Mouse (Mus musculus) lung, postnatal 25 days (tissue): ENCODE measurements around the gene Bhlhe41.

ENCODE experiments used
- DNase-seq: peaks from one replicate; pipeline ENCODE4 v3.0.0; 2022; ENCODE audit warnings: low spot score

Bhlhe41 gene

DNA sequence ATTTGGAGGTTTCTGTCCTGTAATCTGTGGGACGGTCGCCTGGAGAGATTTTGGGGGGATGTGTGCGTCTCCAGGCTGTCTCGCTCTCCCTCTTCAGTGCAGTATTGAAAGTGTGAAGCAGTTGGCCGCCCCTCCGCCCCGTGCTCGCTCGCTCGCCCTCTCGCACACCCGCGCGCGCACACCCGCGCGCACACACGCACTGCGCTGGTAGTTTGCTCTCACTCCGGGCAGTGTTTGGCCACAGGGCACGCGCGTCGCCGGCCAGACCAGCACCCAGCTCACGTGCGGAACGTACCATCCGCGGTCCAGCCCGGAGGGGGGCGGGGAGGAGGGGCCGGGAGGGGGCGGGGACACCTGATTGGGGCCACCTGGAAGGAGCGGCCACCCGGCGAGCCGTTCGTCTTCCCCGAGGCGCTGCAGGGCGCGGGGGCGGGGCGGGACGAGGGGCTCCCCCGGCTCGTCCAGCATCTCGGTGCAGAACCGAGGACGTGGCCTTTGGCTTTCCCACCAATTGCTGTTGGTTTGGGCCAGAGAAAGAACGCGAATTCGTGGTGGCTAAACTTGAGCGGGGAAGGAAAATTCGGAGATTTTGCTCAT lies at the start of gene Bhlhe41:
Bhlhe41 (minus strand) TSS at position 270 of the 597 bp plus-strand sequence.
- DNase-seq = peak; percentile 68

GRCm38 (mm10) chr6:145912232-145912631 lies 46.9 kb upstream of the Bhlhe41 start:
- no peak for DNase-seq

GRCm38 (mm10) chr6:145910469-145911426 lies 45.4 kb upstream of the Bhlhe41 start:
- DNase-seq = no peak

DNA sequence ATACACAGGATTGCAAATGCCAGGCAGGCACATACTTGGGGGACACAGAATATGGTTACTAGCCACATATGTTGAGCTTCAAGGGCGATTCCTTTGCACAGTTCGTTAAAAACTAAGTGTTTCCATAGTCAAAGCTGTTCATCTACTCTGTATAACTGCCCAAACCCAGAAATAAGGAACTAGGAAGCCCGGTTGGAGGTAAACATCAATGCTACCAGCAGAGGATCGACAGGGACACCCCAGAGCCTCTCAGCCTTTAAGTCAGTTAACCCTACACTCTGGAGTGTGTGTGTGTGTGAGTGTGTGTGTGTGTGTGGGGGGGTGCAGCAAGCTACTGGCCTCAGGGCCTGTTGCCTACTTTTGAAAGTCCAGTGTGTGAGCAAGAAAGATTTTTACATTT lies 44.6 kb upstream of the Bhlhe41 start:
- no peak for DNase-seq

GRCm38 (mm10) chr6:145906096-145906890 lies 40.9 kb upstream of the Bhlhe41 start:
- DNase-seq = no peak

- no peak for DNase-seq
These were observed 39.3 kb upstream of the Bhlhe41 start for GRCm38 (mm10) chr6:145904616-145905015.

DNA sequence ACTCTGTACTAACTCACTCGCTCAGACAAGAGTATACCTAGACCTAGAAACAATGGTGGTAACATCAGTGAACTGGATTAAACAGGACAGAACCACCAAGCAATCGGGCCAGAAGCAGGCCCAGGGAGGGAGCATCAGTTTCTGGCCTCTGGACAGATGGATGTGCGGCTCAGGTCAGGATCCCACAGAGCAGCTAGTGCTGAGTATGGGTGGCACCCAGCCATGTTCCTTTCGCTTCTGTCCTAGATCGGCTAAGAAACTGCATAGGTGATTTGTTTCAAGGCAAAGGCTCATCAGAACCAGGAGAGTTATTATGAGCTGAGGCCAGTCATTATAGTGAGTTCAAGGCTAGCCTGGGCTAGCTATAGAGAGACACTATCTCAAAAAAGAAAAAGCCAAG lies 38.8 kb upstream of the Bhlhe41 start:
- no peak for DNase-seq

- DNase-seq = no peak
These were observed 29.4 kb upstream of the Bhlhe41 start for GRCm38 (mm10) chr6:145894669-145895342.

- DNase-seq = peak; percentile 26
These were observed 28.1 kb upstream of the Bhlhe41 start for GRCm38 (mm10) chr6:145893366-145894021.

DNA sequence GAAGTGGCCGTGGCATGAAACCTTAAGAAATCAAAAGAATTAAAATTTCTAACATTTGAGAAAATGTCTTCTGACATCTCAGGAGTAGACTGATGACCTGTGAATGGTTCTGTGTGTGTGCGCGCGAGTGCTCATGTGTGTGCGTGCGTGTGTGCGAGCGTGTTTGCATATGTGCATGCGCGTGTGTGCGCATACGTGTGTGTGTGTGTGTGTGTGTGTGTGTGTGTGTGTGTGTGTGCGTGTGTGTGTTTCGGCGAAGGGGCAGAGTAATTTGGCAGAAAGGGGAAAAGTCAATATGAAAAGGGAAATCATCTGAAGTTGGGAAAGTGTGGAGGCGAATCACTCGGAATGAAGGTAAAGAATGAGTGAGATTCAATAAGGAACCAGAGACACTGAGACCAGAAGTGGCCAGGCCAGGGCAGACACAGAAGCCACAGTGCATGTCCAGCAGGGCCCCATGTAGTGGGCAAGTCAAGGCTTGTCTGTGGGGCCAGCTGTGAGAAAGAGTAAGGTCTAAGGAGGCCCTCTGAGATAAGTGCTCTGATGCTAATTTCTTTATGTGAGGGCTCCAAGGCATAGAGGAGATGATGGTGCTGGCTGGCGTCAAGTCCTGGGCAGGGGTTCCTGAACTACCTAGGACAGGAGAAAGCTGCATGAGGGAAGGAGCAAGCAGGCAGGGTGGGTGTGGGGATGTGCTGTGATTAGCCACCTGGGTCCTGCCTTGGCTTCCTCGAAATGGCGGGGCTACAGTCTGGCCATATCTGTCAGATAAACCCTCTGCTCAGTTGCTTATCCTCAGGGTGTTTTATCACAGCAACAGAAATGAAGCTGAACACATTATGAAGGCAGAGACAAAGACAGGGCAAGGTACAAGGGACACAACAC lies 27.3 kb upstream of the Bhlhe41 start:
- no peak for DNase-seq

GRCm38 (mm10) chr6:145891951-145892350 lies 26.6 kb upstream of the Bhlhe41 start:
- no peak for DNase-seq

- no peak for DNase-seq
These were observed 22.4 kb upstream of the Bhlhe41 start for GRCm38 (mm10) chr6:145887719-145888118.

GRCm38 (mm10) chr6:145886277-145886676 lies 20.9 kb upstream of the Bhlhe41 start:
- DNase-seq = peak; percentile 28

- DNase-seq = peak; percentile 27
These were observed 19.7 kb upstream of the Bhlhe41 start for GRCm38 (mm10) chr6:145885069-145885468.

- no peak for DNase-seq
These were observed 18.3 kb upstream of the Bhlhe41 start for GRCm38 (mm10) chr6:145883668-145884067.

DNA sequence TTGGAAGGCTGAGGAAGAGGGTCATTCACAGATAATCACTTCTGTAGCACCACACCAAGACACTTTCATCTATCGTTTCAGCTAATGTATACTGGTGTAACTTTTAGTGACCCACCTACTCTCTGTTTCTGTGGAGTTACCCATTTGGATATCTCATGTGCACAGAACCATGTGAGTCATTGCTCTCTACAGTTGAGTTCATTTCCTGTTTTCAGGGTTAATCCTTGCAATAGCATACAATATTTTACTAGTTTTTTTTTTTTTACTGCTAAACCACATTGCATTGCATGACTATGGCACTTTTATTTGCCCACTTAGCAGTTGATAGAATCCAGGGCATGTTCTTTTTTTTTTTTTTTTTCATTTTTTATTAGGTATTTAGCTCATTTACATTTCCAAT lies 17.7 kb upstream of the Bhlhe41 start:
- no peak for DNase-seq

GRCm38 (mm10) chr6:145880609-145881008 lies 15.3 kb upstream of the Bhlhe41 start:
- DNase-seq = no peak

- peak; percentile 41 for DNase-seq
These were observed 11.8 kb upstream of the Bhlhe41 start for GRCm38 (mm10) chr6:145876986-145877735.

GRCm38 (mm10) chr6:145873354-145873753 lies 8.0 kb upstream of the Bhlhe41 start:
- no peak for DNase-seq

GRCm38 (mm10) chr6:145872010-145872409 lies 6.7 kb upstream of the Bhlhe41 start:
- no peak for DNase-seq
